Mouse (Mus musculus) cerebellum, adult 11-12 months (tissue): Measurements from ENCODE around the gene Hoxa7.

Source experiments
- DNase-seq: peaks from one replicate; pipeline ENCODE4 v3.0.0; 2022

Gene Hoxa7

GRCm38 (mm10) chr6:52237346-52238154 lies 15.9 kb upstream of the Hoxa7 start:
- DNase-seq: no peak

- DNase-seq: no peak
Measured at GRCm38 (mm10) chr6:52236806-52237205, 15.2 kb upstream of the Hoxa7 start.

DNA sequence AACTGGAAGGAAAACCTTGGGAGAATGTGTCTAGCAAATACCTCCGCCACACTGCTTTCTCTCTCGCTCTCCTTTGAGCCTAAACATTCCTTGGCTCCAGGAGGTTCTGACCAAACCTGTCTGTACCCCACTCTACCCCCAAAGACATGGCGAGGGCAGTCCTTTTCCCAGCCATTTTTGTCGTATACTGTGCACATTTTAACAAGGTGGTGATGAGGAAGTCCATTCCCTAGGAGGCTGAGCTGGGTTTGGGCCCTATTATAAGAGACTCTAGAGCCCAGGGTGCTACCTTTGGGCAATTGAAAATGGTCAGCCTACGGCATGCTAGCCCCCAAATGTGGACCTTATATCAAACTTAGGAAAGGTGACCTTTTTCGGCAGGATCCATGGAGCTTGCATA lies 14.2 kb upstream of the Hoxa7 start:
- no peak for DNase-seq

DNA sequence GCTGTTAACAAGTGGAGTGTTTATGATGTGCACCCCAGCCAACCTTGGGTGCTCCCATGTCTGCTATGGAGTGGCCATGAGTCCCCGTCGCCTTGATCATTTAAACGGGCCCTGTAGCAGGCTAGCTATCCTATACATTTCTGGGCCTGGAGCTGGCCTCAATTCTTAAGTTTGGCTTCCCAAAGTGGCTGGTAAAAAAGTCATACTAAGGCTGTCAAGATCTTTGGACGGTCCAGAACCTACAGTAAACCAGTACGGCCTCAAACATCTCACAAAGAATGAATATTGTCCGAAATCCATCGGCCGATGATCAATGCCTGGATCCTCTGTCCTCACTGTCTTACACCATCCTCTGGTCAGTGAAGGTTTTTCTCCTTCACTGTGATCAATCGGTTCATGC lies 13.6 kb upstream of the Hoxa7 start:
- DNase-seq: no peak

GRCm38 (mm10) chr6:52234428-52235140 lies 12.9 kb upstream of the Hoxa7 start:
- no peak for DNase-seq

GRCm38 (mm10) chr6:52233546-52234427 lies 12.1 kb upstream of the Hoxa7 start:
- DNase-seq: no peak

- no peak for DNase-seq
Measured at GRCm38 (mm10) chr6:52232984-52233545, 11.4 kb upstream of the Hoxa7 start.

DNA sequence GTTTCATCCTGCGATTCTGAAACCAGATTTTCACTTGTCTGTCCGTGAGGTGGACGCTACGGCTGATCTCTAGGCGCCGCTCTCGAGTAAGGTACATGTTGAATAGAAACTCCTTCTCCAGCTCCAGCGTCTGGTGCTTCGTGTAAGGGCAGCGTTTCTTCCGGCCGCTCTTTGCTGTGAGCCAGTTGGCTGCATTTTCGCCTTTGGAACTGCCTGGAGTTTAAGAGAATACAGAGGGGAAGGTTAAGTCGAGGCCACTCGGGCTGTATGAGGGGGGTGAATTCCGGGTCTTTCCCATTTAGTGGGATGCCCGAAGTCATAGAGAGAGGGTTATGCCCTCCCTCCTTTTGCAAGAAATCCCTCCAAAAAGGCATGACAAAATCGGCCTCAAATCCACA lies 10.9 kb upstream of the Hoxa7 start:
- no peak for DNase-seq

- no peak for DNase-seq
Measured at GRCm38 (mm10) chr6:52231885-52232567, 10.4 kb upstream of the Hoxa7 start.

DNA sequence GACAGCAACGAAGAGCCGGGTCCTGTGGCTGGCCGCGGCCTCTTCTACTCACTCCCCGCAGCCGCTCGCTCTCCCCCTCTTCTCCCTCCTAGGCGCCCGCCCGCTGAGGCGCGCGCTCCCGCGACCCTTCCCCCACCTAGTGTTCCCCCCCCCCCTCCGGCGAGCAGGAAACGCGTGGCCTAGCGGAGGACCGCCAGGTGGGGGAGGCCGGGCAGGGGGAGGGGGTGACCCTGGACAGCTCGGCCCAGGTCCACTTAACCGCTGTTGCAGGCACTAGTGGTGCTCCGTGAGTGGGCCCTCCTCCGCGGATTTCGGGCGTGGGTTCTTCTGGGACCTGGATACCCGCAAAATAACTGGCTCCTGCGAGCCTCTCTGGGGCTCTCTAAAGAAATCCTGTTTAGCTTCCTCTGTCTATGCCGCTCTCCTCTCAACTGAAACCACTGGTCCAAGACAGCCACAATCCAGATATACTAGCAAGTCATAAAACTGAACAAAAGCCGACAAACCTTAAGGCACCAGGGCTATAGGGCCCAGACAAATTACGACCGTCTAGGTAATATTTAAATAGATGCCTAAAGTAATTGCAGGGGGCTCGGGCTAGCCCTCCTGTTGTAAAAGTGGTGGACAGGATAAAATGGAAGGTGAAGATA lies 9.0 kb upstream of the Hoxa7 start, which contains the start of gene Hoxa9:
Gene Hoxa9, minus strand, starts transcription at position 574 of the 650 bp plus-strand sequence.
- DNase-seq: no peak

GRCm38 (mm10) chr6:52229558-52230416 lies 8.1 kb upstream of the Hoxa7 start:
- no peak for DNase-seq

- no peak for DNase-seq
Measured at GRCm38 (mm10) chr6:52228475-52229465, 7.1 kb upstream of the Hoxa7 start.

DNA sequence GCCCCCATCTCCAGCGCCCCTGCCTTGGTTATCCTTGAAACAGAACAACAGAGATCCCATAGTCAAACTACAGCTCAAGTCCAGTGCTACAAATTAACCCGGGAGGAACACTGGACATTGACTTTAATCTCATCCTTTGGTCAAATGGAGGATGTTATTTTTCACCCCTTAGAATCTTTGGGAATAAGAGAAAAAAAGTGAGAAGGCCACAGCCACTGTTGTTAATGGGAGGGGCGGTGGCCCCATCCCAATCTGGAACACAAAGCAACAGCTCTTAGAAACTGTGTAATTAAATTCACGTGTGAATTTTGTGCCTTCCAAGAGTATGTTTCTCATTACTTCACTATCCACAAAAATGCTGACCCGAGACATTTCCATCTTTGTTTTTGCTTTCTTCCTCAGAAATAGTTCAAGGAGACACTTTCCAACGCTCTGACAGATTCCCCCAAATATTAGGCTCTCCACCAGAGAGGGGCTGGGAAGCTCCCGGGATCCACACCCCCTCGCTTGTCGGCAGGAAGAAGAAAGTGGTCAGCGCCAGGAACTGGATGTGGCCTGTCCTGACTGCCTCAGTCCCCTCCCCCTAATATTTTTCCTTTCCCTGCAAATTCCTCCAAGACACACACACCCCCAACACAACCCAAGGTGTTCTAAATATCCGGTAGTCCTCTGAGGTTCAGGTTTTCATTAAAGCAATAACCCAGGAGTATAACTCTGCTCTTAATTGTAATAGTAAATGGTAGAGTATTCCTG lies 6.0 kb upstream of the Hoxa7 start:
- DNase-seq: no peak

DNA sequence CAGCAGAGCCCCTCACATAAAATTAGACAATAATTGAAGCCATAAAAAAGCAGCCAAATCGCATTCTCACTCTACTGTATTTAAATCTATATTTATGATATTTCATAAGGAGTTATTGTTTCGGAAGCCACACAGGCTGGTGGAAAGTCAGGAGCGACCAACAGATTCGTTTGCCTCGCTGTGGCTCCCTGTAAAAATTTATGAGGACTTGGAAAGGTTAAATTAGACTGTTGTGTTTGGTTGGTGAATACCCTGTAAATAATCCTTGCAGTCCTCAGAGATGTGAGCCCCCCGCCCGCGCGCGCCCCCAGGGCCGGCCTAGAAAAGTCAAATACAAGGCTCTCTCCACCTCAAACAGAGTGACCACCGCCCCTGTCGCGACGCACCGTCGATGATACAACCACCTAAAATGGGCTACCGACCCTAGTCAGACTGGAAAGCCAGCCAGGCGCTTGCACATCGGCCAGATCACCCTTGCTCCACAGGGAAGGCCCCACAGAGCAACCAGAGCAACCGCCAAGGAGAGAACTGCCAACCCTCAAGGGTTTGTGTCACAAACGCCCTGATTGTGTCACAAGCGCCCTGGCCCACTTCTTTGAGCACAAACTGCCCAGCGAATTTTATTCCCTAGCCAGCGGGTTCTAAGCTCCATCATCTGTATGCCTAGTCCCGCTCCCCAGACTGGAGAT lies 5.1 kb upstream of the Hoxa7 start:
- no peak for DNase-seq

- DNase-seq: no peak
Measured at GRCm38 (mm10) chr6:52225612-52226568, 4.2 kb upstream of the Hoxa7 start.

- DNase-seq: no peak
Measured at GRCm38 (mm10) chr6:52224895-52225611, 3.4 kb upstream of the Hoxa7 start.
